Comparison of ENCODE assay signal across 17 mouse cellular contexts in genomic region chr9:68892356-68892755, GRCm38 (mm10).
"Had no signal": no experiment of that assay in that cellular context is flagged by ENCODE, and none has a peak within 500 bp of the region (broad histone marks: within the 10 kb centered on the region; RNA-seq: fewer than 3 reads in every experiment).

No protein-coding gene starts in this region.

- H3K4me2 ChIP-seq: midbrain, embryonic 12.5 days; neural tube, embryonic 13.5 days; neural tube, embryonic 15.5 days had no signal

- ATAC-seq: midbrain, embryonic 16.5 days had no signal

- H3K4me1 ChIP-seq: megakaryocyte, embryonic 14.5 days; midbrain, embryonic 12.5 days had no signal

- H3K9me3 ChIP-seq: midbrain, embryonic 12.5 days; neural tube, embryonic 13.5 days; neural tube, embryonic 15.5 days had no signal

- H3K9ac ChIP-seq: midbrain, embryonic 12.5 days; neural tube, embryonic 13.5 days; neural tube, embryonic 15.5 days had no signal

- H3K27me3 ChIP-seq: megakaryocyte, embryonic 14.5 days; midbrain, embryonic 12.5 days; neural tube, embryonic 13.5 days; neural tube, embryonic 15.5 days had no signal

- DNase-seq: lung, adult 18-20 months; lung, postnatal 10 days; lung, postnatal 4 days; midbrain, embryonic 14.5 days; right cerebral cortex, adult 18-20 months; right cerebral cortex, postnatal 25 days; right cerebral cortex, postnatal 4 days; spleen, adult 18-20 months; thymus, adult 18-20 months; thymus, postnatal 14 days; thymus, postnatal 36 days had no signal

- H3K4me3 ChIP-seq: megakaryocyte, embryonic 14.5 days; midbrain, embryonic 12.5 days; myocyte; neural tube, embryonic 13.5 days; neural tube, embryonic 15.5 days had no signal

- H3K36me3 ChIP-seq: midbrain, embryonic 12.5 days; neural tube, embryonic 13.5 days; neural tube, embryonic 15.5 days had no signal

- H3K27ac ChIP-seq: midbrain, embryonic 12.5 days; neural tube, embryonic 13.5 days; neural tube, embryonic 15.5 days had no signal
